Mouse (Mus musculus) R1 (cell line): ENCODE measurements around the gene Gm4756.
"Not testable (repeated sequence)": the region's sequence is repeated elsewhere in the genome, so short reads cannot be mapped to it uniquely, and the experiment has no call there.

Source experiments
- DNase-seq: peaks from one replicate; pipeline ENCODE4 v3.0.0-alpha.2; 2018; ENCODE audit warnings: low read depth, low spot score

The Gm4756 gene

GRCm38 (mm10) chr12:72654698-72655097 is 5.2 kb upstream of the Gm4756 start:
- DNase-seq: peak; percentile 59

DNA sequence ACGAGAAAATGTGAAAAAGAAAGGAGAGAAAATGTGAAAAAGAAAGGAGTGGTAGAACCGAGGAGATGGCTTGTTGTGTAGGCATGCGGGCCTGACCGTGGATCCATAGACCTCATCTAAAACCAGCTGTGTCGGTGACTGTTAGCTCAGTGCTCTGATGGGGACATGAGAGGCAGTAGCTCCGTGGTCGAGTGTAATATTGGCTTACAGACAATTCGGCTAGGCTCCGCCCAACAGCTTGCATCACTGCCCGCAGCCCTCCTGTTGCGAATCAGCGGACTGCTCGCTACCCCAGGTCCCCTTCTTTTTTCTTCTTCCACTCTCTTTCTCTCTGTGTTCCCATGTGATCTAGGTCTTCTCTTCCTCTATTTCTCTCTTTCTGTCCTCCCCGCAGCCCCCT is 540 bp downstream of the Gm4756 start:
- peak; percentile 83 for DNase-seq

DNA sequence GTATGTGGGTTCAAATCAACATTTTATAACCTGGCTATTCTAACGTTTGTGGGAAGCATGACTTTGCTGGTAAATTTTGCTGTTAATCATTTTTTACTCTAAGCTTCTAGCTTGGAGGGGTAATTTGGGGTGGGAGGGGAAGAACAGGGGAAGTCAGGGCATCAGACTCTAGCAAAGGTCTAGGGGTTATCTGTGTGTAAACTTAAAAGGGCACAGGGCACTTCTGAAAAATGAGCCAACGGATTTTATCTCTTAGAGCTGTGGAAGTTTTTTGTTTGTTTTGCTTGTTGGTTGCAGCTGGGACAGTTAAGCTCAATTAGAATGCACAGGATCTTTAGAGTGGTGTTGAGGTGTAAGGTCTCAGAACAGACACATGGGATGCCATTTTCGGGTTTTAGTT is 11.4 kb downstream of the Gm4756 start:
- DNase-seq: no peak

- no peak for DNase-seq
Observed at GRCm38 (mm10) chr12:72628751-72629150, 20.7 kb downstream of the Gm4756 start.

DNA sequence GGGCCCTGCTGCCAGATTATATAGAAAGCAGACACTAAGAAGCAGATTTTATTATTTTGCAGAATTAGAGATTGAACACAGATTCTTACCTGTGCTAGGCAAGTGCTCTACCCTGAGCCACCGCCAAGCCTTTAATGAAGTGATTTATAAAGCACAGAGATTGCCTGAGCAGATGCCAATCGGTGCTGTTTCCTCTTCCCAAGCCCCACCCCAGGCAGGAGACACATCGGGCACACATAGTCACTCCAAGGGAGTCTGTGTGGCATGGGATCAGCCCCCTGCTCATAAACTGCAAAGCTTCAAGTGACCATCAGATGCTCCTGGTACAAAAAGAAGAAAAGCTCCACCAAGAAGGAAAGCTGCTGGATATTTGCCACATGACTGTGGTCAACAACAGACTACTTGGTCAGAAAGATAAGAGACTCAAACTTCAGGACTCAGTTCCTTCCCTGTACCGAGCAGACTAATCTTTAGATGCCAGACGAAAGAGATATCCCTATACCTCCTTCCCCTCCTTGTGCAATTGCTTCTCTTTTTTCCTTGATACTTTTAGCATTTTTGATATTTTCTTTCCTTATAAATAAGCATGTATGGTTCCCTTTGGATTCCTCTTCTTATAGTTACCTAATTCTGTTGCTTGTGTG is 26.5 kb downstream of the Gm4756 start:
- DNase-seq: no peak

- DNase-seq: no peak
Observed at GRCm38 (mm10) chr12:72621441-72621840, 28.0 kb downstream of the Gm4756 start.

GRCm38 (mm10) chr12:72620856-72621255 is 28.6 kb downstream of the Gm4756 start:
- DNase-seq: no peak

- no peak for DNase-seq
Observed at GRCm38 (mm10) chr12:72612053-72612452, 37.4 kb downstream of the Gm4756 start.

GRCm38 (mm10) chr12:72598731-72599130 is 50.7 kb downstream of the Gm4756 start:
- DNase-seq: not testable (repeated sequence)

- peak; percentile 76 for DNase-seq
Observed at GRCm38 (mm10) chr12:72594001-72594400, 55.5 kb downstream of the Gm4756 start.

DNA sequence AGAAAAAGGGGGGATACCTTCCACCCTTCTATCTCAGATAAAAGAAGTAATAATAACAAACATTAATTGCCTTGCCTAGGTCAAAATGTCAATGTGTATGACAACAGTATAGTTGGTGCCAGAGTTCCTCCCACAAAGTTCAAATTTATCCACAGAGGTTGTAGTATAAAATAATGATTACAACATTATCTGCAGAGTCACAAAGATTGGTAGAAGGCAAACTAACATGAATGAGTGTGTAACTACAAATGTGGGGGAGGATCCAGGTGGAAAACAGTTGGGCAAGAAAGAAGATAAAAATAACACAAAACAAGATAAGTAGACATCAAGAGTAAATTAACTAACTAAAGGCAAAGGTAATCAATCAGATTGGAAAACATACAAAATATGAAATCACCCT is 56.5 kb downstream of the Gm4756 start:
- DNase-seq: no peak

- DNase-seq: no peak
Observed at GRCm38 (mm10) chr12:72585339-72585738, 64.1 kb downstream of the Gm4756 start.

- no peak for DNase-seq
Observed at GRCm38 (mm10) chr12:72583099-72583498, 66.4 kb downstream of the Gm4756 start.

DNA sequence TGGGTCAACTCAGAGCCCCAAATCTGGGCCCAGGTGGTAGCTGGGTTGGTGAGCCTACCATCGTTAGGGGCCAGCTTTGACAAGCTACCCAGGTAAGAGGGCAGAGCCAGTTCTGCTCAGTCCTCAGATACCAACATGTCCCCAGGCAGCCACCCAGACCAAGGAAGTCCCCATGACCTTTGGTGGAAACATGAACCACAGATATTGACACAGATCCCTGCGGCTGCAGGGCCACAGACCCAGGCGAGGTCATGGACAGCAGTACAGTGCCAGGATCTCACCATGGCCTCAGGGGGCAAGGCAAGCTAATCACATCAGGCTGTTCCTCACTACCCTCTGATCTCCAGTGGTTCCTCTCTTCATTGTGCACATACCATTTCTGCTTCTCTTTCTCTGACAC is 67.4 kb downstream of the Gm4756 start:
- no peak for DNase-seq

GRCm38 (mm10) chr12:72564281-72564795 is 85.1 kb downstream of the Gm4756 start:
- DNase-seq: no peak

- no peak for DNase-seq
Observed at GRCm38 (mm10) chr12:72554347-72554746, 95.1 kb downstream of the Gm4756 start.

- no peak for DNase-seq
Observed at GRCm38 (mm10) chr12:72538571-72538970, 110.9 kb downstream of the Gm4756 start.

DNA sequence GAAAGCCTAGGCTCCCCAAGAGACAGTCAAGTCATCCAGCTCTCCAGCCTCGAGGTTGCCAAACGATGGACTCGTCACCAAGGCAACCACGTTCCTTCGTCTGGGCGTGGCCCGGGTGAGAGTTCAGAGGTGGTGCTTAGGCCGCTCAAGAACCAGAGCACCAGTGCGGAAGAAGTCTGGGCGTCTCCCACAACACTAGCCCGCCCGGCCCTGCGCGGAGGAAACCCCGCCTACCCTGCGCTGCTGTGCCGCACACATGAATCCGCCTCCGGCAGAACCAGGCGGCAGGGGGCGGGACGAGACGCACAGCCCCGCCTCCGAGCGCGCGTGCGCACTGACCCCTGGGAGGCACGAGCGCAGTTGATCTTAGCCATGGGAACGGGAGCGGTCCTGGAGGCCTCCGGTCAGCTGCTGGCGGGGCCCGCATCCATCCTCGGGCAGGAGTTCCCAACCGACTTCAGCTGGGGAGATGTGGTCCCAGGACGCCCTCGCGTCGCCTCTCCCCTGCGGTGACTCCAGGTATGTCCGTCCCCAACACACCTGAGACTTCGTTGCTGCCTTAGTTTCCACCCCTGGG is 113.4 kb downstream of the Gm4756 start, which contains the start of gene Pcnx4:
TSS of gene Pcnx4 (plus strand) at position 363 of the 577 bp plus-strand sequence.
- DNase-seq: peak; percentile 99

- no peak for DNase-seq
Observed at GRCm38 (mm10) chr12:72535599-72535998, 113.9 kb downstream of the Gm4756 start.

DNA sequence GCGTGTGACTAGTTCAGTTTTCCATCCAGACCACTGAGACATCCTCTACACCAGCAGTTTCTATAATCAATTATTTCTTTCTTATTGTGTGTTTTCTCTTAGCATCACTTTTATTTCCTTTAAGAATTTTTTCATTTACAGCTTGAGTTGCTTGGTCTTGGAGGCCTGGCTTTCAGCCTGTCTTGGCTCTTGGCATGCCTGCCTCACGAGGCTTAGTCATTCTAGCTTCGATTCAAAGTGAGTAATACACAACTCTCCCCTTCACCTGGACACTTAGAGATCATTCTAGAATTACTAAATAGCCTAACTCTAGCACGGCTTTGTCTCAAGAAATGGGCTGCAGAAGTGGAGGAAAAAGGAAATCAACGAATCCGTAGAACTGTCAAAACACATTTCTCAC is 115.5 kb downstream of the Gm4756 start:
- no peak for DNase-seq

GRCm38 (mm10) chr12:72532303-72532702 is 117.2 kb downstream of the Gm4756 start:
- DNase-seq: no peak
